Mouse (Mus musculus): ENCODE measurements around the gene A330070K13Rik. TPM values are rescaled to one million over a fixed set of nuclear protein-coding genes. Genes with fewer than 3 reads are reported as not detected.

A330070K13Rik gene
- polyA plus RNA-seq (2012; rRNA removed) = 1.4 and 1.8 TPM in 2 replicates

- no peaks in the 10 kb centered on the region for H3K27me3 ChIP-seq (ENCODE audit: control insufficient read depth, insufficient read depth, low read length)
- H3K27ac ChIP-seq (ENCODE audit: insufficient read depth, low read length) = peak within 1 kb of the TSS; percentile 85
- TF ChIP-seq CTCF (IDR thresholded peaks at IDR 0.05; ENCODE audit: borderline replicate concordance, insufficient read depth, low read depth, low read length) (no peak), POLR2A (IDR thresholded peaks at IDR 0.05; ENCODE audit: borderline replicate concordance, insufficient read depth, low read length) (peak; percentile 42; the same call in 1 of the 2 replicates)
- WGBS = 2% methylated on average over 13 of the region's 13 CpGs
- peaks cover 45% of the 10 kb centered on the region for H3K4me1 ChIP-seq (ENCODE audit: control insufficient read depth, insufficient read depth, low read length)
- H3K4me3 ChIP-seq (replicated peaks; ENCODE audit: insufficient read depth, low read depth, low read length) = peak within 1 kb of the TSS; percentile 75
- peak; percentile 58 to 68 for DNase-seq
Observed at GRCm38 (mm10) chr5:130384222-130384912, at the start of gene A330070K13Rik. A330070K13Rik (minus strand) TSS chr5:130384631.

DNA sequence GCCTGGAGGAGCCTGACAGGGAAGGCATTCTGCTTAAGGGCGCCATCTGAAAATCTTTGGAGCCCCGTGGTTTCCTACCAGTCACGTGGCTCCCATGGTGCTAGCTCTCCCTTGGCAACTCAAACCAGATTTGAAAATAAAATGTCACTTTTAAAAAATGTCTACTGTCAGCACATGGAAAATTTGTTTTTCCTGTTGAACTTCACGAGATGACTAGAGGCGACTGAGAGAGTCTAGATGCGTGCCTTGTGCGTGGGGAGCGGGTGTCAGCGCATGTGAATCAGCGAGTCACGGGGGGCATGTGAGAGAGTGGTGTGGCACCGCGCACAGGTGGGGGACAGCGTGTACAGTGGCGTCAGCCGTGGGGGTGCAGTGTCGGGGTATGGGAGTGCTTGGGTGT, 27.1 kb upstream of the A330070K13Rik start:
- 81% methylated on average over 17 of the region's 17 CpGs for WGBS
- DNase-seq = no peak
- Histone ChIP-seq H3K27ac (ENCODE audit: insufficient read depth, low read length) (peak overlapping the region; percentile 40), H3K27me3 (ENCODE audit: control insufficient read depth, insufficient read depth, low read length) (no peaks in the 10 kb centered on the region), H3K4me1 (ENCODE audit: control insufficient read depth, insufficient read depth, low read length) (peaks cover 14% of the 10 kb centered on the region), H3K4me3 (replicated peaks; ENCODE audit: insufficient read depth, low read depth, low read length) (no peak overlapping the region)
- TF ChIP-seq POLR2A (IDR thresholded peaks at IDR 0.05; ENCODE audit: borderline replicate concordance, insufficient read depth, low read length) = no peak
- TF ChIP-seq CTCF (IDR thresholded peaks at IDR 0.05; ENCODE audit: borderline replicate concordance, insufficient read depth, low read depth, low read length) = no peak

DNA sequence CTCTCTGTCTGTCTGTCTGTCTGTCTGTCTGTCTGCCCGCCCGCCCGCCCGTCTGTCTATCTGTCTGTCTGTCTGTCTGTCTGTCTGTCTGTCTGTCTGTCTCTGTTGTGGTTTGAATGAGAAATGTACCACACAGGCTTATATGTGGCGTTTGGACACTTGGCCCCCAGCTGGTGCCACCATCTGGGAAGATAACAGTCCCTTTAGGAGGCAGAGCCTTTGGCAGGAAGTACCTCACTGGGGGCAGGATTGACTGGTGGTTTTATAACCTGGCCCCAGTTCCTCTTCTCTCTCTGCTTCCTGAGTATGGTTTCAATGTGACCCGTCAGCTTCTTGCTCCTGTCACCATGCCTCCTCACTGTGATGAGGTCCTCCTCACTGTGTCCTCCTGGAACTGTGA, 25.3 kb upstream of the A330070K13Rik start:
- peak; percentile 45 to 63 for DNase-seq
- Histone ChIP-seq H3K4me1 (ENCODE audit: control insufficient read depth, insufficient read depth, low read length) (peaks cover 20% of the 10 kb centered on the region), H3K4me3 (replicated peaks; ENCODE audit: insufficient read depth, low read depth, low read length) (no peak overlapping the region), H3K27me3 (ENCODE audit: control insufficient read depth, insufficient read depth, low read length) (no peaks in the 10 kb centered on the region), H3K27ac (ENCODE audit: insufficient read depth, low read length) (no peak overlapping the region)
- WGBS = 57% methylated on average over 6 of the region's 6 CpGs
- TF ChIP-seq POLR2A (IDR thresholded peaks at IDR 0.05; ENCODE audit: borderline replicate concordance, insufficient read depth, low read length) (no peak), CTCF (IDR thresholded peaks at IDR 0.05; ENCODE audit: borderline replicate concordance, insufficient read depth, low read depth, low read length) (no peak)

- H3K4me3 ChIP-seq (replicated peaks; ENCODE audit: insufficient read depth, low read depth, low read length) = no peak overlapping the region
- H3K27me3 ChIP-seq (ENCODE audit: control insufficient read depth, insufficient read depth, low read length) = no peaks in the 10 kb centered on the region
- 11% methylated on average over 1 of the region's 1 CpGs for WGBS
- no peak overlapping the region for H3K27ac ChIP-seq (ENCODE audit: insufficient read depth, low read length)
- TF ChIP-seq POLR2A (IDR thresholded peaks at IDR 0.05; ENCODE audit: borderline replicate concordance, insufficient read depth, low read length) (no peak), CTCF (IDR thresholded peaks at IDR 0.05; ENCODE audit: borderline replicate concordance, insufficient read depth, low read depth, low read length) (peak; percentile 97)
- peak; percentile 68 to 81 for DNase-seq
- peaks cover 22% of the 10 kb centered on the region for H3K4me1 ChIP-seq (ENCODE audit: control insufficient read depth, insufficient read depth, low read length)
Observed at GRCm38 (mm10) chr5:130405201-130405600, 20.8 kb upstream of the A330070K13Rik start.

GRCm38 (mm10) chr5:130400136-130400917, 15.9 kb upstream of the A330070K13Rik start:
- peaks cover 27% of the 10 kb centered on the region for H3K4me1 ChIP-seq (ENCODE audit: control insufficient read depth, insufficient read depth, low read length)
- no peaks in the 10 kb centered on the region for H3K27me3 ChIP-seq (ENCODE audit: control insufficient read depth, insufficient read depth, low read length)
- WGBS = 28% methylated on average over 8 of the region's 8 CpGs
- peak; percentile 93 to 99 for DNase-seq
- TF ChIP-seq POLR2A (IDR thresholded peaks at IDR 0.05; ENCODE audit: borderline replicate concordance, insufficient read depth, low read length) (no peak), CTCF (IDR thresholded peaks at IDR 0.05; ENCODE audit: borderline replicate concordance, insufficient read depth, low read depth, low read length) (no peak)
- peak overlapping the region; percentile 93 for H3K27ac ChIP-seq (ENCODE audit: insufficient read depth, low read length)
- no peak overlapping the region for H3K4me3 ChIP-seq (replicated peaks; ENCODE audit: insufficient read depth, low read depth, low read length)

DNA sequence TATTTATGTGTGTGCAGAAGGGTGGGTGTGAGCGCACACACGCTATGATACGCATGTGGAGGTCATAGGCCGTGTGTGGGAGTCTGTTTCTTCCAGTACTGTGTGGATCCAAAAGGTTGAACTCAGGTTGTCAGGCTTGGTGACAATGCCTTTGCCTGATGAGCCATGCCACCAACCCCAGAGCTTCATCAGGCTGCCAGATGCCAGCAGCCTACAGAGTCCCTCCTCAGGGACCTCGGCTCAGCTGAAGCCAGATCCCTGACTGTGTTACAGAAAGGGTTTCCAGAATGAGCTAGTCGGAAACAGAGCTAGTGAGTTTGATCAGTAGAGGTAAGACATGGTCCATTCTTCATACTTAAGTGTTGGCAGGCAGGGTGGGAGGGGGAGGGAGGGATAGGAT, 10.7 kb upstream of the A330070K13Rik start:
- peak overlapping the region; percentile 42; the same call in 1 of the 2 replicates for H3K27ac ChIP-seq (ENCODE audit: insufficient read depth, low read length)
- WGBS = 38% methylated on average over 6 of the region's 6 CpGs
- H3K27me3 ChIP-seq (ENCODE audit: control insufficient read depth, insufficient read depth, low read length) = no peaks in the 10 kb centered on the region
- DNase-seq = peak in 1 of 2 experiments; percentile 47
- TF ChIP-seq POLR2A (IDR thresholded peaks at IDR 0.05; ENCODE audit: borderline replicate concordance, insufficient read depth, low read length) (no peak), CTCF (IDR thresholded peaks at IDR 0.05; ENCODE audit: borderline replicate concordance, insufficient read depth, low read depth, low read length) (no peak)
- H3K4me1 ChIP-seq (ENCODE audit: control insufficient read depth, insufficient read depth, low read length) = peaks cover 31% of the 10 kb centered on the region
- no peak overlapping the region for H3K4me3 ChIP-seq (replicated peaks; ENCODE audit: insufficient read depth, low read depth, low read length)

GRCm38 (mm10) chr5:130394386-130394785, 10.0 kb upstream of the A330070K13Rik start:
- Histone ChIP-seq H3K4me1 (ENCODE audit: control insufficient read depth, insufficient read depth, low read length) (peaks cover 23% of the 10 kb centered on the region), H3K27ac (ENCODE audit: insufficient read depth, low read length) (peak overlapping the region; percentile 82; the same call in 1 of the 2 replicates), H3K27me3 (ENCODE audit: control insufficient read depth, insufficient read depth, low read length) (no peaks in the 10 kb centered on the region), H3K4me3 (replicated peaks; ENCODE audit: insufficient read depth, low read depth, low read length) (no peak overlapping the region)
- TF ChIP-seq POLR2A (IDR thresholded peaks at IDR 0.05; ENCODE audit: borderline replicate concordance, insufficient read depth, low read length) (no peak), CTCF (IDR thresholded peaks at IDR 0.05; ENCODE audit: borderline replicate concordance, insufficient read depth, low read depth, low read length) (no peak)
- peak in 1 of 2 experiments; percentile 43 for DNase-seq
- 27% methylated on average over 8 of the region's 8 CpGs for WGBS

Measured in cerebellum, adult 2 months (tissue).